Mouse (Mus musculus) hindbrain, embryonic 11.5 days (tissue): ENCODE data around the gene Cfd. TPM values are rescaled to one million over a fixed set of nuclear protein-coding genes. Genes with fewer than 3 reads are reported as not detected.

Source experiments
- ATAC-seq: fragments of 200-750 bp; cut with Nextera tagmentation; 2 replicates; pipeline ENCODE4 v1.8.0; 2017; ENCODE audit warnings: mild to moderate bottlenecking, moderate TSS enrichment, moderate library complexity; ENCODE audit not compliant: low FRiP score
- DNase-seq: peaks from one replicate; pipeline ENCODE4 v3.0.0-alpha.2; 2015; ENCODE audit warnings: low spot score
- H3K27ac ChIP-seq: fragments of 300-500 bp; sonication (generic); 2 replicates; pipeline ENCODE4 v1.5.1; 2014; ENCODE audit warnings: mild to moderate bottlenecking, low read depth, low read length
- H3K27me3 ChIP-seq: fragments of 300-500 bp; sonication (generic); 2 replicates; pipeline ENCODE4 v1.6.1; 2014; ENCODE audit warnings: mild to moderate bottlenecking, low read length, moderate library complexity, mixed read lengths; ENCODE audit not compliant: control insufficient read depth, insufficient read depth
- H3K36me3 ChIP-seq: fragments of 300-500 bp; sonication (generic); 2 replicates; pipeline ENCODE4 v1.6.1; 2014; ENCODE audit warnings: mild to moderate bottlenecking, low read length, moderate library complexity, mixed read lengths; ENCODE audit not compliant: control insufficient read depth, insufficient read depth
- H3K4me1 ChIP-seq: fragments of 300-500 bp; sonication (generic); replicated peaks from 2 replicates; pipeline ENCODE4 v1.6.1; 2014; ENCODE audit warnings: low read length, mixed read lengths; ENCODE audit not compliant: control insufficient read depth, insufficient read depth
- H3K4me2 ChIP-seq: fragments of 300-500 bp; sonication (generic); replicated peaks from 2 replicates; pipeline ENCODE4 v1.6.1; 2014; ENCODE audit warnings: mild to moderate bottlenecking, low read depth, low read length
- H3K4me3 ChIP-seq: fragments of 300-500 bp; sonication (generic); 2 replicates; pipeline ENCODE4 v1.5.1; 2014; ENCODE audit warnings: low read depth, low read length
- H3K9ac ChIP-seq: fragments of 300-500 bp; sonication (generic); 2 replicates; pipeline ENCODE4 v1.6.1; 2014; ENCODE audit warnings: low read depth, low read length
- H3K9me3 ChIP-seq: fragments of 300-500 bp; sonication (generic); 2 replicates; pipeline ENCODE4 v1.6.1; 2016; ENCODE audit warnings: low read length; ENCODE audit not compliant: control insufficient read depth
- WGBS: fragments of 180-500 bp; shearing (Covaris S2); extraction: QIAGEN DNeasy Blood & Tissue Kit; methylation state at CpG from one replicate; pipeline ENCODE4 v1.1.7; 2014; 5-methylcytosine and 5-hydroxymethylcytosine counted together
- polyA plus RNA-seq: library from polyadenylated mRNA; unstranded; fragments of >200 nt; fragmentation: Nextera tagmentation; extraction: Ambion mirVana; gene quantifications from 2 replicates; pipeline ENCODE4 v1.2.1, GENCODE M21; 2014

Gene Cfd
- polyA plus RNA-seq, 1 experiment from 2014 or later = not detected

- Histone ChIP-seq H3K27me3 (peaks cover 20% of the 10 kb centered on the region), H3K9me3 (no peaks in the 10 kb centered on the region), H3K27ac (no peak overlapping the region), H3K4me1 (peaks cover 12% of the 10 kb centered on the region), H3K36me3 (no peaks in the 10 kb centered on the region), H3K4me3 (peak overlapping the region; percentile 10; the same call in 1 of the 2 replicates), H3K9ac (no peak overlapping the region), H3K4me2 (no peak overlapping the region; the same call in 1 of the 2 replicates)
- WGBS = 79% methylated on average over 9 of the region's 11 CpGs
- DNase-seq (no peak), ATAC-seq (no peak)
Observed at GRCm38 (mm10) chr10:79914131-79914947, 23.7 kb downstream of the Cfd start.

DNA sequence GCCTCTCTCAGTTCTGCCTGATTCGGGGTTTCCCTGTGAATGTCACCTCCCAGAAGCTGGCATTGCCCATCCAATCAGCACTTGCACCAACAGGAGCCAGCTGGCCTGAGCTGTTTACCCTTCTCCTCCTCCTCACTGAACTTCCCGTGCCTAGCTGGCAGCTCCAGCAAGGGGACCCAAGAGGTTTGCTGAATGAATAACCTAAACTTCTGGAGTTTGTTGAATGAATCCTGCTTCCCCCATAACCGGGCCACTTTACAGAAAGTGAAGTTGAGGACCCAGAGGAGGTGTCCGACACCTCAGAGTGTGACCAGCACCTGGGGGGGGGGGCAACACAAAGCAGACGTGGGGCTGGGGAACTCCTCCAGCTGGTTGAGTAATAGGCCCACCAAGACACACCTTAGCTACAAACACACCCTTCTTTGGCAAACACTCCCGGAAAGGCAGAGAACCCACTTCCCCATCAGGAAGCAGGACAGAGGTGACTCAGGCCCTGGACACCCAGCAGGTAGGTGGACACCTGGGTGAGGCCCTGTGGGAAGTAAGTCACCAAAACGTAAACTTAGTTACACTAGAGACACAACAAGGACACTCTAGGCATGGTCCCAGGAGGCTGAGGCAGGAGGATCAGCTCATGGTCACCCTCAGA, 24.4 kb downstream of the Cfd start:
- Histone ChIP-seq H3K4me2 (peak overlapping the region; percentile 6; the same call in 1 of the 2 replicates), H3K4me3 (no peak overlapping the region), H3K9me3 (no peaks in the 10 kb centered on the region), H3K9ac (no peak overlapping the region), H3K27me3 (peaks cover 27% of the 10 kb centered on the region), H3K27ac (no peak overlapping the region), H3K36me3 (no peaks in the 10 kb centered on the region), H3K4me1 (peaks cover 14% of the 10 kb centered on the region)
- ATAC-seq (no peak), DNase-seq (no peak)
- WGBS = 79% methylated on average over 7 of the region's 7 CpGs

- peak overlapping the region; percentile 92 for H3K4me2 ChIP-seq
- DNase-seq (no peak), ATAC-seq (no peak; the same call in 1 of the 2 replicates)
- H3K4me1 ChIP-seq = peaks cover 20% of the 10 kb centered on the region
- peaks cover 38% of the 10 kb centered on the region for H3K27me3 ChIP-seq
- H3K4me3 ChIP-seq = peak overlapping the region; percentile 82
- no peaks in the 10 kb centered on the region for H3K36me3 ChIP-seq
- 5% methylated on average over 8 of the region's 8 CpGs for WGBS
- no peaks in the 10 kb centered on the region for H3K9me3 ChIP-seq
- H3K27ac ChIP-seq = no peak overlapping the region
- peak overlapping the region; percentile 91 for H3K9ac ChIP-seq
Observed at GRCm38 (mm10) chr10:79916081-79916480, 25.4 kb downstream of the Cfd start.

- Histone ChIP-seq H3K9me3 (no peaks in the 10 kb centered on the region), H3K4me1 (peaks cover 26% of the 10 kb centered on the region), H3K9ac (peak within 1 kb of the TSS; percentile 91), H3K27ac (peak within 1 kb of the TSS; percentile 39; the same call in 1 of the 2 replicates), H3K36me3 (no peaks in the 10 kb centered on the region), H3K4me2 (peak within 1 kb of the TSS; percentile 92), H3K27me3 (peaks cover 46% of the 10 kb centered on the region), H3K4me3 (peak within 1 kb of the TSS; percentile 82)
- DNase-seq (peak; percentile 89), ATAC-seq (peak; percentile 83)
- 2% methylated on average over 41 of the region's 42 CpGs for WGBS
Observed at GRCm38 (mm10) chr10:79916808-79917531, 26.3 kb downstream of the Cfd start, which contains the start of gene Kiss1r. Gene Kiss1r, plus strand, starts transcription at chr10:79916971.

GRCm38 (mm10) chr10:79917532-79918100, 27.0 kb downstream of the Cfd start:
- DNase-seq (no peak), ATAC-seq (no peak)
- Histone ChIP-seq H3K36me3 (no peaks in the 10 kb centered on the region), H3K4me2 (peak overlapping the region; percentile 92; the same call in 1 of the 2 replicates), H3K27ac (no peak overlapping the region), H3K9ac (no peak overlapping the region; the same call in 1 of the 2 replicates), H3K4me1 (peaks cover 26% of the 10 kb centered on the region), H3K27me3 (peaks cover 53% of the 10 kb centered on the region), H3K9me3 (no peaks in the 10 kb centered on the region), H3K4me3 (peak overlapping the region; percentile 82; the same call in 1 of the 2 replicates)
- WGBS = 61% methylated on average over 5 of the region's 5 CpGs

GRCm38 (mm10) chr10:79918231-79919078, 27.8 kb downstream of the Cfd start:
- DNase-seq (peak; percentile 31), ATAC-seq (no peak)
- H3K9me3 ChIP-seq = no peaks in the 10 kb centered on the region
- H3K4me1 ChIP-seq = peaks cover 26% of the 10 kb centered on the region
- no peak overlapping the region for H3K27ac ChIP-seq
- WGBS = 4% methylated on average over 35 of the region's 35 CpGs
- H3K36me3 ChIP-seq = no peaks in the 10 kb centered on the region
- H3K4me2 ChIP-seq = 0 out of 2 replicates have a peak overlapping the region, but pooled peaks have one; percentile 7
- no peak overlapping the region for H3K9ac ChIP-seq
- H3K4me3 ChIP-seq = 0 out of 2 replicates have a peak overlapping the region, but pooled peaks have one; percentile 6
- peaks cover 61% of the 10 kb centered on the region for H3K27me3 ChIP-seq

DNA sequence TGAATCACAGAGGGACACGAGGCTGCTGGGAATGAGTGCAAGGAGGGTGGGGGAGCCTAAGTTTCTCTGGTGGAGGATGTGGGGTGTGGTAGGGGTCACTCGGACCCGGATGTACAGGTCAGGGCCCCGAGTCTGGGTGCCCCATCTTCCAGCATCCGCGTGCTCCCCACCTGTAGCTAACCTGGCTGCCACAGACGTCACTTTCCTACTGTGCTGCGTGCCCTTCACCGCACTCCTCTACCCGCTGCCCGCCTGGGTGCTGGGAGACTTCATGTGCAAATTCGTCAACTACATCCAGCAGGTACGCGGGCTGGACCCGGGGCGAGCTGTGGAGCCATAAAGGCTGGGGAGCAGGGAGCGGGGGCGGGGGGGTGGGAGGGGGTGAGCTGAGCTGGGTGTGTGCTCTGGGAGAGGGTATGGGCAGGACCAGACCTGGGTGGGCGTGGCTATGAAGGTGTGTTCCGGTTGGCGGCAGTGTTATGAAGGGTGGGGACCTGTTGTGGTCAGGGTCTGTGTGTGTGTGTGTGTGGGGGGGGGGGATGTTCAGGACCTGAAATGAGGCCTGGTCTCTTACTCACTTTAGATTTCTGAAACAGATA, 28.7 kb downstream of the Cfd start:
- ATAC-seq (no peak), DNase-seq (no peak)
- Histone ChIP-seq H3K4me1 (peaks cover 26% of the 10 kb centered on the region), H3K36me3 (no peaks in the 10 kb centered on the region), H3K27ac (no peak overlapping the region), H3K4me2 (no peak overlapping the region), H3K9ac (no peak overlapping the region), H3K4me3 (no peak overlapping the region), H3K9me3 (no peaks in the 10 kb centered on the region), H3K27me3 (peaks cover 67% of the 10 kb centered on the region)
- WGBS = 5% methylated on average over 21 of the region's 21 CpGs
